Mouse (Mus musculus): Measurements from ENCODE around the gene Ubr1. TPM values are rescaled to one million over a fixed set of nuclear protein-coding genes. Genes with fewer than 3 reads are reported as not detected.

The Ubr1 gene
- 19.3 TPM for polyA plus RNA-seq (2014; fragmentation: Illumina TruSeq; extraction: RNeasy Lipid Tissue Mini Kit (QIAGEN cat#74804); ENCODE audit: low read depth, low replicate concordance)

GRCm38 (mm10) chr2:120970559-120971080, at the start of gene Ubr1:
Ubr1 (minus strand) TSS chr2:120970715.

DNA sequence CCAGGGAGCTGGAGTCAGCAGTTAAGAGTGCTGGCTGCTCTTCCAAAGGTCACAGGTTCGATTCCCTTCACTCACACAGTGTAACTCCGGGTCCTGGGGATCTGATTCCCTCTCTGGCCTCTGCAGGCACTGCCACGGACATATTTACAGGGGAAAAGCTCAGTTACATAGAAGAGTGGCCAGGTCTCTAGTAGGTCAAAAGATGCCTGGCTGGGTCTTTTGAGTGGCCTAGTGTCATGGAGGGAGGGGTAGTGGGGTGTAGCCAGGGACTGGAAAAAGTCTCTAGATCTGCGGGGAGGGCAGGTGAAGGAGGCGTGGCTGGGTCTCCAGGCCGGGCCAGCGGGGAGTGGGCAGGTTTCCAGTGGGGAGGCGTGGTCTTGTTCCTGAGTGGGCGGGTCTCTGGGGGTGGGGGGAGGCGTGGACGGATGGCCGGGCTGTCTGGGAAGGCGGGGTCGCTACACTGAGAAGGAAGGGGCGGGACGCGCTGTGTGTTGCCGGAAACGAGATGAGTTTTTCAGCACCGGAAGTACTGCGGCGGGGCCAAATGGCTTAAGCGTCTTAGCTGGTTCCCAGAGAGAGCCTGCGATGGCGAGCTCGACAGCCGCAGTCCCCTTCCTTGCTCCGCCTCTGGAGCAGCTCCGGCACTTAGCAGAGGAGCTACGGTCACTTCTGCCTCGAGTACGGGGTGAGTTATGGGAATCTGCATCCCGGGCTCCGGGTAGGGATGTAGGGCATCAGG, 37.6 kb upstream of the Ubr1 start, which contains the start of gene Ccndbp1:
Gene Ccndbp1, plus strand, starts transcription at position 479 of the 739 bp plus-strand sequence.

DNA sequence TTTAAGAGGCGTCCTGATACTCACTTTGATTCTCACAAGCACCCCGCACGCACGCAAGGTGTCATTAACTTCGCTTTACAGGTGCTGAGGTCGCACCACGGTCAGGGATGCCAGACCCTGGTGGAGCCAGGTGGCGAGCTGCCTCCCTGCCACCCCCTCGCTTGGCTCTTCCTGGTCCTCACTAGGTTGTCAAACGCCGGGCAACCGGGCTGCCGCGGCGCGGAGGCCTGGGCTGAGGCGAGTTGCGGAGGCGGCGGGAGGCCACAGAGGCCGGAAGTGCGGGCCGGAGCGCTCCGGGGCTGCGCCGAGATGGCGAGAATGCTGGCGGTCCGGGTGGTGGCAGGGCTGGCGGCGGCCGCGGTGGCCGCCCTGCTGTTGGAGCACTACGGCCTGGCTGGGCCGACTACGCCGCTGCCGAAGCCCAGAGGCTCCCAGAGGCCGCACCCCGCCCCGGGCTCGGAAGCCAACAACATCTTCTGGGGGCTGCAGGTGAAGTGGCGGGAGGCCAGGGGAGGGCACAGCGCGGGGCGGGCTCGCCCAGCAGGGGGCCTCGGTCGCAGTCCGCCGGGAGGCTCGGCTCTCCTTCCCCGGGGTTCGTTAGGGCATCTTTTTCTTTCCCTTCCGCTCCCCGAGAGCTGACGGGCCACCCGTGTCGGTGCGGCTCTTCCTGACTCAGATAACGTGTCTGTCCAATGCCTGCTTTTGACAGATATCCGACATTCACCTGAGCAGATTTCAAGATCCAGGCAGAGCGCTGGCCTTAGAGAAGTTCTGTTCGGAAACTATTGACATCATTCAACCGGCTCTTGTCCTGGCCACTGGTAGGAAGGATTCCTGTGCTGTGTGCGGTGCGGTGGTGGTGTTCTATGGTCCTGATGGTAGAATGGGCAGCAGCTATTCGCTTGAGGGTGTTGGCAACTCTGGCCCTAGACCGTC, 6.7 kb upstream of the Ubr1 start, which contains the start of gene Tmem62:
Gene Tmem62, plus strand, starts transcription at position 28 of the 936 bp plus-strand sequence.

DNA sequence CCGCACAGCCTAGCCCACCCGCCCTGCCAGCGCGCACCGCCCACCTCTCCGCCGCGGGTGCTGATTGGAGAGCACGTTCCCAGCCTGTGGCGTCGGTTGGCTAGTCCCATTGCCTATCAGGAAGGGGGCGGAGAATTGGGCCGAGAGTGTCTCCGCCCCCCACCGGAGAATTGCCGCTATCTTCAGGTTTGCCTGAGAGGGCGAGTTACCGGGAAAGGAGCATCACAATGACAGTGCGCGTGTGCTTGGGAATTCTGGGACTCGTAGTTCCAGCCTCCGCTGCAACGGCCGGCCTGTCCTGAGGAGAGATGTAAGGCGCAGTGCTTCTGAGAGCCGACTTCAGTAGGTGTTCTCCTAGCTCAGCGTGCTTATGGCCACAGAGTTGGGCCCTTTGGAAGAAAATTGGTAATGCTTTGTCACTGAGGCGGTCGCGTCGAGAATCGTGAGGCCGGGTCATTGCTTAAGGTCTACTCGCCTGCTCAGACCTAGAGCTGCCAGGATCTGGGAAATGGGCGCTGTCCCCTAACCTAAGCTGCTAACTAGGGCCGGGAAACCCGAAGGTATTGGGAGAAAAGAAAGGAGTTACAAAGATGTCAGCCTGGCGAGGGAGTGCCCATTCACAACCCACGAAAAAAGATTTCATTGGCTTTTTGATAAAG, 120.0 kb downstream of the Ubr1 start, which contains the start of gene Ttbk2:
Gene Ttbk2, minus strand, starts transcription at position 181 of the 659 bp plus-strand sequence.

DNA sequence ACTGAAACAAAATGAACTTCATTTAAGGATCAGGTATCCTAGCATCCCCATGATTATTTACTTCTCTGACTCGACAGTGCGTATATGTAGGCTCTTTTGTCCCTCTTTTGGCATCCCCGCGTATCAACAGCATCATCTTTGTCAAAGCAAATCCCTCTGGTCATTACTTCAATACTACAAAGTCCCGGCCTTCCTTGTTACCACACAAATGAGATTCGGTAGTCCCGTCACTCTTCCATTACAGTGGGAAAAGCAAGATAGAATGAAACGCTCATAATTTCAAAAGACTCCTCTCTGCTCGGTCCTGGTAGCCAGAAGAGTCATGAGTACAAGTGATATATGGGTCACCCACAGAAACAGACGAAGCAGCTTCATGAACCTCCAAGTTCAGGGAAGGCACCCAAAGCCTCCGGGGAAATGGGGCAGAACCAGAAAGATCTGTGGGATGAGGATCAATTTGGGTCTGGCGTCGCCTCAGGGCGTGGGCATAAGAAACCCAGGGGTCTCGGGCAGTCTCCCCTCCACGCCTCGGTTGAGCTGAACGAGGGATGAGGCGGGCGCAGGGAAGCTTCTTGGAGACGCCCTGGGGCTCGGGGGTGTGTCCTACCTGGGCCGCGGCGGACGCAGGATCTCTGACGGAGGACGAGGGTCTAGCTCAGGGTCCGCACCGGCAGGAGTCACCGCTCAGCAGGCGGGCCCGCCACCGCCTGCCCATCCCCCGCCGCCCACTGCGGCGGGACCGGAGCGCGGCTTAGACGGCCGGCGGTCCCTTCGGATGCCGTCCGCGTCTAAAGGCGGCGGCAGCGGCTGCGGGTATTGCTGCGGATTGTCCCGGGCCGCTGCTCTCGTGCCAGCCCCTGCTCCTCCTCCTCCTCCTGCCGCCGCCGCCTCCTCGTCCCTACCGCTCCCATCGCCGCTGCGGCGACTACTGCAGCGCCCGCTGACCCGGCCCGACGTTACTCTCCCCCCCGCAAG, 120.8 kb downstream of the Ubr1 start, which contains the start of gene Cdan1:
Gene Cdan1, minus strand, starts transcription at position 680 of the 975 bp plus-strand sequence.

Other genes starting within 250 kb of the Ubr1 start
- gene Cdan1, start 120.6 kb downstream of the Ubr1 start, polyA plus RNA-seq (2014; fragmentation: Illumina TruSeq; extraction: RNeasy Lipid Tissue Mini Kit (QIAGEN cat#74804); ENCODE audit: low read depth, low replicate concordance): 8.5 TPM
- gene Ttbk2, start 120.1 kb downstream of the Ubr1 start, polyA plus RNA-seq (2014; fragmentation: Illumina TruSeq; extraction: RNeasy Lipid Tissue Mini Kit (QIAGEN cat#74804); ENCODE audit: low read depth, low replicate concordance): 250 TPM
- gene Tmem62, start 6.3 kb upstream of the Ubr1 start, polyA plus RNA-seq (2014; fragmentation: Illumina TruSeq; extraction: RNeasy Lipid Tissue Mini Kit (QIAGEN cat#74804); ENCODE audit: low read depth, low replicate concordance): 9.5 TPM
- gene Ccndbp1, start 37.7 kb upstream of the Ubr1 start, polyA plus RNA-seq (2014; fragmentation: Illumina TruSeq; extraction: RNeasy Lipid Tissue Mini Kit (QIAGEN cat#74804); ENCODE audit: low read depth, low replicate concordance): 14.0 TPM
- gene Epb42, start 66.4 kb upstream of the Ubr1 start, polyA plus RNA-seq (2014; fragmentation: Illumina TruSeq; extraction: RNeasy Lipid Tissue Mini Kit (QIAGEN cat#74804); ENCODE audit: low read depth, low replicate concordance): not detected
- gene Tgm5, start 115.1 kb upstream of the Ubr1 start, polyA plus RNA-seq (2014; fragmentation: Illumina TruSeq; extraction: RNeasy Lipid Tissue Mini Kit (QIAGEN cat#74804); ENCODE audit: low read depth, low replicate concordance): not detected
- gene Tgm7, start 139.1 kb upstream of the Ubr1 start, polyA plus RNA-seq (2014; fragmentation: Illumina TruSeq; extraction: RNeasy Lipid Tissue Mini Kit (QIAGEN cat#74804); ENCODE audit: low read depth, low replicate concordance): 0.10 TPM
- gene Adal, start 169.7 kb upstream of the Ubr1 start, polyA plus RNA-seq (2014; fragmentation: Illumina TruSeq; extraction: RNeasy Lipid Tissue Mini Kit (QIAGEN cat#74804); ENCODE audit: low read depth, low replicate concordance): 22.6 TPM
- 1.1 TPM for gene Lcmt2, start 169.9 kb upstream of the Ubr1 start, polyA plus RNA-seq (2014; fragmentation: Illumina TruSeq; extraction: RNeasy Lipid Tissue Mini Kit (QIAGEN cat#74804); ENCODE audit: low read depth, low replicate concordance)
- gene Tubgcp4, start 199.9 kb upstream of the Ubr1 start, polyA plus RNA-seq (2014; fragmentation: Illumina TruSeq; extraction: RNeasy Lipid Tissue Mini Kit (QIAGEN cat#74804); ENCODE audit: low read depth, low replicate concordance): 50.3 TPM
- gene Zscan29, start 200.4 kb upstream of the Ubr1 start, polyA plus RNA-seq (2014; fragmentation: Illumina TruSeq; extraction: RNeasy Lipid Tissue Mini Kit (QIAGEN cat#74804); ENCODE audit: low read depth, low replicate concordance): 7.7 TPM

Data from testis, adult 10 weeks (tissue).